Mouse (Mus musculus): ENCODE measurements at regions not wholly inside any gene's neighbourhood (a gene's known extent, or its start where the extent isn't known, plus 50 kb on each side); places are given as distances from the start of the nearest gene placed in this dataset.

- no peak for DNase-seq
These were observed 76.7 kb downstream of the Trim29 start for GRCm38 (mm10) chr9:43387397-43387796.

DNA sequence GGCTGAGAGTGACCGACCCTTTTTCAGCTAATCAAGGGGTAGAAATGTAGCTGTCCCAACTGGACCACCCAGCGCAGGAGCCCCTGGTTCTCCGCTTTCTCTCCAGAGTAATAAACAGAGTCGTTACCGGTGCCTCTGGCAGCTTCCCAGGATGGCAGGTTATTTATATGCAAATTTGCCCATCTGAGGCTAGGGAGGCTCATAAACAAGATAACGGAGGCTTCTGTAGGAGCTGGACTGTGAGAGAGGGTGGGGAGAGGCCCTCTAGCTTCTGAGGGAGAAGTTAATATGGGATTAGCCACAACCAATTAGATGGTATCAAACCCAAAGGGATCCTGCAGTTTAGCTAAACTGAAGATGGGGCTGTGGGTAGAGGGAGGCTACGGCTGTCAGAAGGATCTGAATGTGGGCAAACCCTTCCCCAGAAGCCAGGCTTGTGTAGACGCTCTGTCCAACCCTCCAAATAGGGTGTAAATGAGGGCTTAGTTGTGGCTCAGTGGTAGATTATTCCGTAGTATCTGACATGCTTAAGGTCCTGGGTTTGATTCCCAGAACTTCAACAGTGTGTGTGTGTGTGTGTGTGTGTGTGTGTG, 78.9 kb downstream of the Trim29 start:
- DNase-seq, result no peak

GRCm38 (mm10) chr9:43392467-43393064, 81.9 kb downstream of the Trim29 start:
- no peak for DNase-seq

DNA sequence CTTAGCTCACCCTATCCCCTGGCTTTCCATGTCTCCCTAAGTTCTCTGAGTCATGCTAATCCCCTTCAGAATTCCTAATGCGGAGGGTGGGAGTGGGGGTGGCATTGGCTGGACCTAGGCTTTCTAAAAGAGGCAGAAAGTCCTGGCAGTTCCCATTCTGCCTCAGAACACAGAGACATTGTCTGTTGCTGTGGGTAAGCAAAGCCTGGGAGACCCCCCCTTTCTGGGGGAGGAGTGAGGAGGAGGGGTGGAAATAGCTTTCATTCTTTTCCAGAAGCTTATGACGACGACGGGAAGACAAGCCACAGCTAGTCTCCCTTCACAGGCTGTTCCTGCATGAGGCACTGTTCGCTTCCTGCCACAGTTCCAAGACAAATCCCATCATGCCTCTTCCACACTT, 83.6 kb downstream of the Trim29 start:
- no peak for DNase-seq

DNA sequence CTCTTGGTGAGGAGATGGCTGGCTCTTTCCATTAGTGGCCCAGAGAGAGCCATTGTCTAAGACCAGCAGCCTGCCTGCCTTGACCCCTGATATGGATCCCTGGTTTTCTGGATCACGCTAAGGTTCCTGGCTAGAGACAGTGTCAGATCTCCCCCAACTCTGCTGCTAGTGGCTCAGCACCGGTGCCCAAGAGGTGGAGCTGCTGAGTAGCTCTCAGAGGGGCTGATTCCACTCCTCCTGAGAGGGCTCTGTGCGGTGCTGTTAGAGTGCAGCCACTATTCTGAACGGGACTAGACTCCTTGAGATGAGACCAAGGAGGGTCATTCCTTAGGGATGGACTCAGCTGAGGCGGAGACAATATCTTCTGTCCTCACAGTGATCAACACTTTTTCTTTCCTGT, 84.6 kb downstream of the Trim29 start:
- DNase-seq, result no peak

- no peak for DNase-seq
These were observed 85.9 kb downstream of the Trim29 start for GRCm38 (mm10) chr9:43396566-43396965.

GRCm38 (mm10) chr9:43408493-43408892, 97.8 kb downstream of the Trim29 start:
- DNase-seq, result no peak

DNA sequence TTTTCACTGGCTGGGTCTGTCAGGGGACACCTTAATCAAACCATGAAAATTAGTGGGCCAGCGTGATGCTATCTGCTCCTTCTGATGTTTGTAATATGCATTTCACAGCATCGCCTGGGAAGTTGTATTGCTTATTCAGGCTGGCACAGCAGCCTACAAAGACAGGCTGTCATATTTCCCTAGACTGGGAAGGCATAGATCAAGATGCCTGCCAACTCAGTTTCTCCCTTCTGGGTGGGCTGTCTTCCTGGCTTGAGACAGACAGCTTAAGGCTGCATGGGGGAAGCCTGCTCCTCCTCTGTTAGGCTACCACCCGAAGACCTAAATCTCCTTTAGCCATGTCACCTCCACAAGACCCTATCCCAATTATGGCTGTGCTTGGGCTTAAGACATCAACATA, 101.8 kb downstream of the Trim29 start:
- no peak for DNase-seq

DNA sequence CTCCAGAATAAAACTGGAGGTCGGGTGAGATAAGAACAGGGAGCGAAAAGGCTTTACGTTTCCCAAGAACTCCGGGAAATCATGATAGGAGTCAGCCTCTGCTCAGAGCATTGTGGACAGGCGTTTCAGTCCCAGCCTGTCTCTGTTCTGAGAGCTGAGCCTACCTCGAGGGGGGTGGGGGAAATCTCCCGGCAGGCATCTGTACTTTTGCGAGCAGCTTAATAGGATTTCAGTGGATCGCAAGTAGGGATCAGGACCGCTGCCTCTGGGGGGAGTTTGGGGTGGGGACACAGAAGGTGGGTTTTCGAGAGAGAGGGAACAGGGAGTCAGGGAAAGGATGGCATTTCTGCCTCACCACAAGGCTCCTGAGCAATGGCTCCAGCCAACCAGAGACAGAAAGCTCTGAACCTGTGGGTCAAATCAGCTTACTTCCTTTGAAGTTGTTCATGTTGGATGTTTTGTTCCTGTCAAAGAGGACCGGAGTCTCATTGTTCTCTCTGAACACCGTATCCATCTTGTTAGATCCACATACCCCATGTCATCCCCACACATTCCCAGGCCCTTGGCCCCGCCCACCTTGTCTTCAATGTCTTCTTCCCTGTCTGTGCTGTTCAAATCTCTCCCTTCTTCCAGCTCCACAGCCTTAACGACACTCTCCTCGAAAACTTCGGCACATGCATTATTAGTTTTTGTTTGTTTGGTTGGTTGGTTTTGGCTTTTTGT, 109.5 kb downstream of the Trim29 start:
- no peak for DNase-seq

DNA sequence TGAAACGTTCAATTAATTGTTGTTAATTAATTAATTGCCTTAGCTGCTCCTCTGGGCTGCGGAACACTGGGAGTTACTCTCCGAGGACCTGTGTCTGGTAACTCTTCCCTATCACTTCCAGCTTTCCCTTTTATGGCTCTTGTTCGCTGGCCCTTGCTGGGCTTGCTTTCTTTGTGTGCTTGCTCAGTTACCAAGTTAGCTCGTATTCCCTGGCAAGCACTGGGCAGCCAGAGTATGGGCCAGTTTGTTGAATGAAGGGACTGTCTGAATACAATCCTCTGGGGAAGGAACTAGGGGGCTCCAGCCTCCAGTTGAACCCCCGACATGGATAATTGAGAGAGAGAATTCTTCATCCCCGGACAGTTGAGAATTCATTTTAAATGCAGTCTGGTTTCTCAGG, 116.4 kb downstream of the Trim29 start:
- DNase-seq, result no peak

DNA sequence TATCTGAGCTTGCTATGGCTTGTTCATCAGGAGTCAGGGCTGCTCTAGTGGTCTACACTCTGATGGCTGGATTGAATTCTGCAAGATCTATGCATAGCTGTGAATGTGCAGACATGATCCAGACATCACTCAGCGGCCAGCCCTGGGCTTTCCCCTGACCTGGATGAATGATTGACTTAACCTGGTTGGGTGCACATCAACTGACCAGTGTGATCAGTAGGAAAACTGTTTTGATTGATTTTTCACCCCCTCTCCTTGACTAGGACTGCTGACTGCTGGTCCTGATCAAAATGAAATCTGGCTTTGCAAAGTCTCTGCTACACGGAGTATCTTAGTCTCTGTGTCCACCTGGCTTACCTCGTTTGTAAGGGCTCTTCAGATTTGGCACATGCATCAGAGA, 123.3 kb downstream of the Trim29 start:
- no peak for DNase-seq

DNA sequence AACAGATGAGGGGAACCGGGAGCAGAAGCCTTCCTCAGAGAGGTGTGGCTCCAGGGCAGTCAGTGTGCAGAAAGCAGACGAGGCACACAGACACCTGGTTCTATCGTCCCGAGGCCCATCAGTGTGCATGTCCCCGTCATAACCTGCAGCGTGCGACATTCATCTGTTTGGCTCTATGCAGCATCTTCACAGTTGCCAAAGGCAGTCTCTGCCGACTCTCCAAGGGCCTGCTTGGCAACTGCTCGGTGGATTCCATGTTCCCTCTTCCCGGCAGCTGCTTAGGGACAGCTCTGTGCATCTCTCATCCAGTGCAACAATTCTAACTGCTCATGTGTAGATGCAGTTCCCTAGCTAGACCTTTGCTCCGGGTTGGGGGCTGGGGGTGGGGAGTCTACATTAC, 127.8 kb downstream of the Trim29 start:
- DNase-seq, result no peak

DNA sequence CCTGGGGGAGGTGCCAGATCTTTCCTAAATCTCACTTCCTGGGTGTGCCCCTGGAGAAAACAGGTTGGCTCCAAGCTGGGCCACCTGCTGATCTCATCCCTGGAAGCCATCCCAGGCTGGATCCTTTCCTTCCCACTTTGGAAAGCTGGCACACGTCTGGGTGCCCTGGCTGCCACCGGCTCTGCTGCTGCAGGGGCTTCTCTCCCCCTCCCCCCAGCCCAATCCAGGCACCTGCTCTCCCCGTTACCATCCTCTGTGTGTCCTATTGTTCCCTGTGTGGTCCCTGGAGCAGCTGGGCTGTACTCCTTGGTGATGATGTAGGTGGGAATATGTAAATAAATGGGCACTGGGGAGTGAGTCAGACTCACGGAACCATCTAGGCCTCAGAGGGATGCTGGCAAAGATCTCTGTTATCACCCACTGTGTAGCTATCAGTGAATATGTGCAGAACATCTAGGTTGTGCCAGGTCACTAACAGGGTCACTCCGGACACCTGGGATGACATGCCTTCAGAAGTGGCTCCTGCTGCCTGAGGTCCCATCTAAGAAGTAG, 130.4 kb downstream of the Trim29 start:
- DNase-seq, result no peak

DNA sequence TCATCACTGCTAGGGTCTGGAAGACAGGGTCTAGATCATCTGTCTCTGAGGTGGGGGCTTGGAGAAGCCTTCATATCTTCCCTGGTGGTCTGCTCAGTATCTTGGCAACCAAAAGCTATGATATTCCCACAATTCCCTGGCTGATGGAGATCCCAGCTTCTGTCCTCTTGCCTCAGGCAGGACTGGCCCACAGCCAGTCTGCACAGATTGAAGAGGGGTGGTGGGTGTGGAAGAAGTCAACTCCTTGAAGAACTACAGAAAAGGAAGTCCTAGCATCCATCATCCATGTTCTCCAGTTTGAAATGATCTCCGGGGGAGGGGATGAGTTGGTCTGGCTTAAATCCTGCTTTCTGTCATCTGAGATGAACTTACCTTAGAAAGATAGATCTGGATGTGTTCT, 134.8 kb downstream of the Trim29 start:
- no peak for DNase-seq

GRCm38 (mm10) chr9:43447372-43447771, 136.7 kb downstream of the Trim29 start:
- DNase-seq, result no peak

GRCm38 (mm10) chr9:43448981-43449380, 138.3 kb downstream of the Trim29 start:
- no peak for DNase-seq

GRCm38 (mm10) chr9:43453953-43454582, 143.4 kb downstream of the Trim29 start:
- DNase-seq, result no peak

- peak; percentile 70 for DNase-seq
These were observed 147.1 kb downstream of the Trim29 start for GRCm38 (mm10) chr9:43457736-43458135.

DNA sequence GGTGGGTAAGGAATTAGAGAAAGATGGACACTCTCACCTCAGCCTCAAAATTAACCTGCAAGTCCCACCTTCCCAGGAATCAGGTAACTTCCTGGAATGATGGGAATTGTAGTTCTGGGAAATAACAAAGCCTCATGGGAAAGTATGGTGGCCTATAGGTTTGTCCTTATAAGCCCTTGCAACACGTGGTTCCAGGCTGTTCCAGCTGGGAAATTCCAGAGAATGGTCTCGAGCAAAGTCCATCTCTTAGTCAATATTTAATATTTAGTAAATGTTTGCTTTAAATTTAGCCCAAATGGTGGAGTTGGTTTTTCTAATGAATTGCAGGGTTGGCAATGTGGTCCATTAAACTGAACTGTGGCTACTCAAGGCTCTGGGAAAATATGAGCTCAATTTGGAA, 150.5 kb downstream of the Trim29 start:
- DNase-seq, result no peak

DNA sequence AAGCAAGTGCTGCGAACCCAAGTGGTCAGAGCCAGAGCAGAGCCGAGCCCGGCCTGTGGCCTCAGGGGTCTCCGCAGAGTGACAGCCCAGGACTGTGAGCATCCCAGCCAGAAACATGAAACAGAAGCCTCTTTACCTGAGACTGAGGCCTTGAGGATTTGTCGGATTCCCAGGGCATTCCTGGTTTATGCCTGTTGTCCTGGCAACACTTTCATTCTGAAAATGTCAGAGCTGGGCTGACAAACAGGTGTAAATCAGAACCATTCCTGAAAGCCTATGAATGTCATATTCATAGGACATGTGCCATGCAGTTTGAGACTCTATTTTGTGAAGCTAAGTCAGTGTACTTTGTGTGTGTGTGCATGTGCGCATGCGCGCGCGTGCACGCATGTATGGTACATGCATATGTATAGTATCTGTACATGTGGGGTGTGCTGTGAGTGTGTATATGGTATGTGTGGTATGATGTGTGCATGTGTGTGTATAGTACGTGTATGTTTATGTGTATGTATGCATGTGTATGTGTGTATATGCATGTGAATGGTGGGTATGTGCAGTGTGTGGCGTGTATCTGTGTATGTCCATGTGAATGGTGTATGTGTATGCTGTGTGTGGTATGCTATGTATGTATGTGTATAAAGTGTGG, 152.9 kb downstream of the Trim29 start:
- no peak for DNase-seq

DNA sequence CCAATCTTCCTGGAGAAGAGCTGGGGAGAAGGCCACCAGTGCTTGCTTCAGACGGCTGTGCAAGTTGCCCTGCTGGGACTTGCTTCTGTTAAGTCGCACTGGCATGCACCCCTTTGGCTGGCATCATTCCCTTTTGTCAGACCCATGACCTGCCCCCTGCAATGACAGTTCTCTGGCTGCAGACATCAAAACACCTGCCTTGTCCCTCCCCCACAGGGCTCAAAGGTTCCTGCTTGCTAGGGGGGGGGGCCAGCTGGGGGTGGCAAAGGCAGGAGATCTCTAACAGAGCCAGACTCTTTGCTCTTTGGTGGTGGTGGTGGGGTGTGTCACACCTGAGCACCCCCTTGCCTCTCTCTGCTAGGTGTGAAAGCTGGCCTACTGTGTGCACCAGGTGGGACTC, 154.5 kb downstream of the Trim29 start:
- DNase-seq, result no peak

GRCm38 (mm10) chr9:43465731-43466330, 155.2 kb downstream of the Trim29 start:
- DNase-seq, result no peak

All from adrenal gland, adult 2 months (tissue).